In genomic region chr4:148177716-148178115, GRCm38 (mm10) we compare ENCODE assay signal across 23 mouse cellular contexts. TPM values are rescaled to one million over a fixed set of nuclear protein-coding genes. Genes with fewer than 3 reads are reported as not detected.
"Had no signal": no experiment of that assay in that cellular context is flagged by ENCODE, and none has a peak within 500 bp of the region (broad histone marks: within the 10 kb centered on the region; RNA-seq: fewer than 3 reads in every experiment).

No protein-coding gene starts in this region.

- H3K36me3 ChIP-seq: midbrain, embryonic 10.5 days; midbrain, embryonic 12.5 days; neural tube, embryonic 12.5 days; neural tube, embryonic 15.5 days had no signal

- DNase-seq: lung, adult 18-20 months; lung, embryonic 14.5 days; lung, postnatal 10 days; lung, postnatal 4 days; midbrain, embryonic 14.5 days; retina, postnatal 1 day; right cerebral cortex, adult 18-20 months; right cerebral cortex, postnatal 25 days; right cerebral cortex, postnatal 4 days; spleen, adult 18-20 months; thymus, adult 18-20 months; thymus, postnatal 14 days; thymus, postnatal 36 days had no signal

- H3K9me3 ChIP-seq: midbrain, embryonic 10.5 days; midbrain, embryonic 12.5 days; neural tube, embryonic 12.5 days; neural tube, embryonic 15.5 days had no signal

- H3K27ac ChIP-seq: midbrain, embryonic 10.5 days; midbrain, embryonic 12.5 days; neural tube, embryonic 12.5 days; neural tube, embryonic 15.5 days had no signal

- H3K4me3 ChIP-seq: midbrain, embryonic 10.5 days; midbrain, embryonic 12.5 days; myocyte; neural tube, embryonic 12.5 days; neural tube, embryonic 15.5 days had no signal

- H3K9ac ChIP-seq: lung, embryonic 14.5 days; midbrain, embryonic 12.5 days; neural tube, embryonic 12.5 days; neural tube, embryonic 15.5 days had no signal

- ATAC-seq: midbrain, embryonic 16.5 days had no signal

- H3K4me2 ChIP-seq: lung, embryonic 14.5 days; midbrain, embryonic 12.5 days; neural tube, embryonic 12.5 days; neural tube, embryonic 15.5 days had no signal

RNA-seq across cellular contexts. Expression of gene Fbxo2, which starts 17.3 kb away (rescaled TPM):
- total RNA-seq: megakaryocyte, adult 5-6 weeks; megakaryocyte-erythroid progenitor cell, adult 5-6 weeks had no signal
- polyA plus RNA-seq: liver, embryonic 16.5 days had no signal

RNA-seq across cellular contexts. Expression of gene Draxin, which starts 47.2 kb away (rescaled TPM):
- total RNA-seq: megakaryocyte, adult 5-6 weeks; megakaryocyte-erythroid progenitor cell, adult 5-6 weeks had no signal
- polyA plus RNA-seq: lung, embryonic 14.5 days; thymus, postnatal 0 days had no signal
